Mouse (Mus musculus): ENCODE results near the gene Tmbim4. TPM values are rescaled to one million over a fixed set of nuclear protein-coding genes. Genes with fewer than 3 reads are reported as not detected.

The Tmbim4 gene
- polyA plus RNA-seq, 1 experiment from 2014 or later, result 82.4 TPM

GRCm38 (mm10) chr10:120171340-120171739 is 30.1 kb upstream of the Tmbim4 start:
- DNase-seq (ENCODE audit: low spot score), result no peak
- Histone ChIP-seq H3K27me3 (replicated peaks; ENCODE audit: low read depth, poor library complexity, severe bottlenecking) (no peaks in the 10 kb centered on the region), H3K9me3 (0 out of 2 replicates have a peak, but pooled peaks cover 3% of the 10 kb centered on the region), H3K36me3 (replicated peaks) (no peaks in the 10 kb centered on the region), H3K27ac (replicated peaks) (no peak overlapping the region), H3K4me3 (no peak overlapping the region), H3K4me1 (0 out of 2 replicates have a peak, but pooled peaks cover 3% of the 10 kb centered on the region)
- WGBS, result 38% methylated on average over 5 of the region's 5 CpGs

GRCm38 (mm10) chr10:120174192-120174705 is 27.1 kb upstream of the Tmbim4 start:
- H3K4me3 ChIP-seq, result no peak overlapping the region
- DNase-seq (ENCODE audit: low spot score), result no peak
- WGBS, result 89% methylated on average over 15 of the region's 15 CpGs
- no peaks in the 10 kb centered on the region for H3K36me3 ChIP-seq (replicated peaks)
- no peak overlapping the region for H3K27ac ChIP-seq (replicated peaks)
- no peaks in the 10 kb centered on the region for H3K27me3 ChIP-seq (replicated peaks; ENCODE audit: low read depth, poor library complexity, severe bottlenecking)
- no peaks in the 10 kb centered on the region for H3K4me1 ChIP-seq
- 0 out of 2 replicates have a peak, but pooled peaks cover 3% of the 10 kb centered on the region for H3K9me3 ChIP-seq

- no peaks in the 10 kb centered on the region for H3K36me3 ChIP-seq (replicated peaks)
Observed at GRCm38 (mm10) chr10:120182887-120183286, 18.5 kb upstream of the Tmbim4 start.

GRCm38 (mm10) chr10:120183342-120183741 is 18.0 kb upstream of the Tmbim4 start:
- Histone ChIP-seq H3K27ac (replicated peaks) (no peak overlapping the region), H3K9me3 (no peaks in the 10 kb centered on the region), H3K4me3 (no peak overlapping the region), H3K36me3 (replicated peaks) (no peaks in the 10 kb centered on the region), H3K4me1 (no peaks in the 10 kb centered on the region), H3K27me3 (replicated peaks; ENCODE audit: low read depth, poor library complexity, severe bottlenecking) (no peaks in the 10 kb centered on the region)
- DNase-seq (ENCODE audit: low spot score), result no peak
- 86% methylated on average over 2 of the region's 2 CpGs for WGBS

More at GRCm38 (mm10) chr10:120182887-120183286, 18.5 kb upstream of the Tmbim4 start:
- no peak for DNase-seq (ENCODE audit: low spot score)
- Histone ChIP-seq H3K27ac (replicated peaks) (no peak overlapping the region), H3K4me3 (no peak overlapping the region), H3K4me1 (no peaks in the 10 kb centered on the region), H3K9me3 (no peaks in the 10 kb centered on the region), H3K27me3 (replicated peaks; ENCODE audit: low read depth, poor library complexity, severe bottlenecking) (no peaks in the 10 kb centered on the region)
- 91% methylated on average over 1 of the region's 1 CpGs for WGBS

GRCm38 (mm10) chr10:120188513-120188912 is 12.9 kb upstream of the Tmbim4 start:
- Histone ChIP-seq H3K4me3 (no peak overlapping the region), H3K4me1 (peaks cover 5% of the 10 kb centered on the region; the same call in 1 of the 2 replicates), H3K27ac (replicated peaks) (no peak overlapping the region), H3K36me3 (replicated peaks) (no peaks in the 10 kb centered on the region), H3K9me3 (no peaks in the 10 kb centered on the region), H3K27me3 (replicated peaks; ENCODE audit: low read depth, poor library complexity, severe bottlenecking) (no peaks in the 10 kb centered on the region)
- 81% methylated on average over 2 of the region's 2 CpGs for WGBS
- no peak for DNase-seq (ENCODE audit: low spot score)

- H3K4me3 ChIP-seq, result no peak overlapping the region
- no peaks in the 10 kb centered on the region for H3K27me3 ChIP-seq (replicated peaks; ENCODE audit: low read depth, poor library complexity, severe bottlenecking)
- H3K27ac ChIP-seq (replicated peaks), result no peak overlapping the region
- 69% methylated on average over 11 of the region's 11 CpGs for WGBS
- H3K4me1 ChIP-seq, result peaks cover 5% of the 10 kb centered on the region; the same call in 1 of the 2 replicates
- no peaks in the 10 kb centered on the region for H3K9me3 ChIP-seq
- H3K36me3 ChIP-seq (replicated peaks), result no peaks in the 10 kb centered on the region
- DNase-seq (ENCODE audit: low spot score), result no peak
Observed at GRCm38 (mm10) chr10:120189276-120189675, 12.1 kb upstream of the Tmbim4 start.

GRCm38 (mm10) chr10:120189782-120190181 is 11.6 kb upstream of the Tmbim4 start:
- Histone ChIP-seq H3K4me1 (peaks cover 5% of the 10 kb centered on the region; the same call in 1 of the 2 replicates), H3K27ac (replicated peaks) (no peak overlapping the region), H3K36me3 (replicated peaks) (no peaks in the 10 kb centered on the region), H3K27me3 (replicated peaks; ENCODE audit: low read depth, poor library complexity, severe bottlenecking) (no peaks in the 10 kb centered on the region), H3K9me3 (no peaks in the 10 kb centered on the region), H3K4me3 (no peak overlapping the region)
- no peak for DNase-seq (ENCODE audit: low spot score)
- WGBS, result 36% methylated on average over 6 of the region's 6 CpGs

GRCm38 (mm10) chr10:120191165-120191564 is 10.2 kb upstream of the Tmbim4 start:
- no peak for DNase-seq (ENCODE audit: low spot score)
- H3K27me3 ChIP-seq (replicated peaks; ENCODE audit: low read depth, poor library complexity, severe bottlenecking), result no peaks in the 10 kb centered on the region
- no peaks in the 10 kb centered on the region for H3K9me3 ChIP-seq
- 87% methylated on average over 6 of the region's 6 CpGs for WGBS
- peaks cover 5% of the 10 kb centered on the region; the same call in 1 of the 2 replicates for H3K4me1 ChIP-seq
- no peaks in the 10 kb centered on the region for H3K36me3 ChIP-seq (replicated peaks)
- H3K27ac ChIP-seq (replicated peaks), result no peak overlapping the region
- H3K4me3 ChIP-seq, result no peak overlapping the region

GRCm38 (mm10) chr10:120192278-120192677 is 9.1 kb upstream of the Tmbim4 start:
- peaks cover 5% of the 10 kb centered on the region; the same call in 1 of the 2 replicates for H3K4me1 ChIP-seq
- H3K27me3 ChIP-seq (replicated peaks; ENCODE audit: low read depth, poor library complexity, severe bottlenecking), result no peaks in the 10 kb centered on the region
- WGBS, result 87% methylated on average over 4 of the region's 4 CpGs
- DNase-seq (ENCODE audit: low spot score), result no peak
- no peaks in the 10 kb centered on the region for H3K36me3 ChIP-seq (replicated peaks)
- H3K27ac ChIP-seq (replicated peaks), result no peak overlapping the region
- H3K4me3 ChIP-seq, result no peak overlapping the region
- no peaks in the 10 kb centered on the region for H3K9me3 ChIP-seq

- Histone ChIP-seq H3K4me3 (no peak overlapping the region), H3K4me1 (peaks cover 5% of the 10 kb centered on the region; the same call in 1 of the 2 replicates), H3K27ac (replicated peaks) (no peak overlapping the region), H3K36me3 (replicated peaks) (no peaks in the 10 kb centered on the region), H3K27me3 (replicated peaks; ENCODE audit: low read depth, poor library complexity, severe bottlenecking) (peaks cover 4% of the 10 kb centered on the region; the same call in 1 of the 2 replicates), H3K9me3 (no peaks in the 10 kb centered on the region)
- 93% methylated on average over 8 of the region's 8 CpGs for WGBS
- no peak for DNase-seq (ENCODE audit: low spot score)
Observed at GRCm38 (mm10) chr10:120193255-120193654, 8.1 kb upstream of the Tmbim4 start.

GRCm38 (mm10) chr10:120197061-120197835 is 4.1 kb upstream of the Tmbim4 start:
- Histone ChIP-seq H3K4me1 (peaks cover 11% of the 10 kb centered on the region), H3K4me3 (no peak overlapping the region), H3K27me3 (replicated peaks; ENCODE audit: low read depth, poor library complexity, severe bottlenecking) (peaks cover 42% of the 10 kb centered on the region), H3K36me3 (replicated peaks) (no peaks in the 10 kb centered on the region), H3K27ac (replicated peaks) (no peak overlapping the region), H3K9me3 (0 out of 2 replicates have a peak, but pooled peaks cover 2% of the 10 kb centered on the region)
- DNase-seq (ENCODE audit: low spot score), result no peak
- 82% methylated on average over 14 of the region's 14 CpGs for WGBS

- Histone ChIP-seq H3K36me3 (replicated peaks) (no peaks in the 10 kb centered on the region), H3K9me3 (0 out of 2 replicates have a peak, but pooled peaks cover 2% of the 10 kb centered on the region), H3K4me3 (peak within 1 kb of the TSS; percentile 62), H3K27ac (replicated peaks) (peak within 1 kb of the TSS; percentile 60), H3K4me1 (peaks cover 11% of the 10 kb centered on the region), H3K27me3 (replicated peaks; ENCODE audit: low read depth, poor library complexity, severe bottlenecking) (peaks cover 42% of the 10 kb centered on the region)
- WGBS, result 1% methylated on average over 13 of the region's 13 CpGs
- DNase-seq (ENCODE audit: low spot score), result peak; percentile 89
Observed at GRCm38 (mm10) chr10:120201961-120202402, 592 bp downstream of the Tmbim4 start, which contains the start of gene Irak3. Gene Irak3 (minus strand): TSS chr10:120202130.

Measured in embryonic facial prominence, embryonic 10.5 days (tissue).